ENCODE assay signal across 9 mouse cellular contexts in genomic region chr6:117552006-117552667, GRCm38 (mm10).
DNase-seq lines count a peak whose midpoint lies in the region; ATAC-seq and TF ChIP-seq lines count a peak whose summit lies in the region.
"Had no signal": no experiment of that assay in that cellular context is flagged by ENCODE, and none has a peak within 500 bp of the region (broad histone marks: within the 10 kb centered on the region; RNA-seq: fewer than 3 reads in every experiment).

No protein-coding gene starts in this region.

- H3K27ac ChIP-seq in heart, embryonic 12.5 days (ENCODE audit: poor library complexity, severe bottlenecking): peak overlapping the region; percentile 60
- H3K27ac ChIP-seq in kidney, postnatal 0 days: peak overlapping the region; percentile 39; the same call in 1 of the 2 replicates
- H3K27ac ChIP-seq in neural tube, embryonic 15.5 days (replicated peaks): no peak overlapping the region; the same call in 1 of the 2 replicates

- H3K9me3 ChIP-seq in heart, embryonic 12.5 days (replicated peaks): no peaks in the 10 kb centered on the region
- H3K9me3 ChIP-seq in kidney, postnatal 0 days (replicated peaks; ENCODE audit: low read length): no peaks in the 10 kb centered on the region
- H3K9me3 ChIP-seq in neural tube, embryonic 15.5 days (replicated peaks): no peaks in the 10 kb centered on the region

- no peaks in the 10 kb centered on the region; the same call in 1 of the 2 replicates for H3K27me3 ChIP-seq in heart, embryonic 12.5 days (replicated peaks)
- H3K27me3 ChIP-seq in kidney, postnatal 0 days (ENCODE audit: insufficient read depth, low read length): no peaks in the 10 kb centered on the region
- H3K27me3 ChIP-seq in neural tube, embryonic 15.5 days (replicated peaks): peaks cover 9% of the 10 kb centered on the region; the same call in 1 of the 2 replicates
- H3K27me3 ChIP-seq: megakaryocyte, embryonic 14.5 days had no signal

- H3K36me3 ChIP-seq in heart, embryonic 12.5 days: no peaks in the 10 kb centered on the region
- H3K36me3 ChIP-seq in kidney, postnatal 0 days (ENCODE audit: insufficient read depth, low read length): no peaks in the 10 kb centered on the region
- no peaks in the 10 kb centered on the region for H3K36me3 ChIP-seq in neural tube, embryonic 15.5 days

- H3K9ac ChIP-seq in heart, embryonic 12.5 days: no peak overlapping the region
- no peak overlapping the region for H3K9ac ChIP-seq in kidney, postnatal 0 days (ENCODE audit: low read depth, low read length)
- no peak overlapping the region for H3K9ac ChIP-seq in neural tube, embryonic 15.5 days (replicated peaks)

- peak; percentile 76; the same call in 1 of the 2 replicates for ATAC-seq in heart, embryonic 12.5 days (ENCODE audit: insufficient number of reproducible peaks, low FRiP score)
- ATAC-seq in kidney, postnatal 0 days (replicated peaks; ENCODE audit: low FRiP score, low read depth): peak; percentile 85
- peak; percentile 53; the same call in 1 of the 2 replicates for ATAC-seq in neural tube, embryonic 15.5 days (ENCODE audit: low FRiP score)
- ATAC-seq in inflammation-experienced regulatory T-cells, adult 6 months: no peak

- no peak overlapping the region for H3K4me3 ChIP-seq in heart, embryonic 12.5 days
- no peak overlapping the region for H3K4me3 ChIP-seq in kidney, postnatal 0 days (replicated peaks; ENCODE audit: low read depth, low read length)
- no peak overlapping the region for H3K4me3 ChIP-seq in neural tube, embryonic 15.5 days (replicated peaks)
- H3K4me3 ChIP-seq: megakaryocyte, embryonic 14.5 days had no signal

- peak; percentile 35 for DNase-seq in adrenal gland, postnatal 10 days
- DNase-seq in adrenal gland, postnatal 4 days (ENCODE audit: low spot score in 2 of 2): no peak
- DNase-seq in embryo, embryonic 11.5 days (ENCODE audit: low read depth, low spot score): peak; percentile 24
- DNase-seq in kidney, postnatal 0 days (ENCODE audit: low spot score): peak; percentile 96
- DNase-seq in thymus, postnatal 4 days: no peak

- TF ChIP-seq CTCF in kidney, postnatal 0 days (IDR thresholded peaks at IDR 0.05; ENCODE audit: low read depth): no peak; the same call in 1 of the 2 replicates

- peaks cover 18% of the 10 kb centered on the region for H3K4me1 ChIP-seq in heart, embryonic 12.5 days (replicated peaks)
- H3K4me1 ChIP-seq in kidney, postnatal 0 days (replicated peaks; ENCODE audit: insufficient read depth, low read length): peaks cover 9% of the 10 kb centered on the region; the same call in 1 of the 2 replicates
- peaks cover 8% of the 10 kb centered on the region for H3K4me1 ChIP-seq in neural tube, embryonic 15.5 days
- H3K4me1 ChIP-seq: megakaryocyte, embryonic 14.5 days had no signal

- WGBS in heart, embryonic 12.5 days: 22% methylated on average over 6 of the region's 6 CpGs
- WGBS in kidney, postnatal 0 days: 15% methylated on average over 6 of the region's 6 CpGs
- whole genome bisulfite sequencing in neural tube, embryonic 15.5 days: 9% methylated on average over 6 of the region's 6 CpGs

- no peak overlapping the region for H3K4me2 ChIP-seq in heart, embryonic 12.5 days
- H3K4me2 ChIP-seq in kidney, postnatal 0 days (ENCODE audit: low read length): no peak overlapping the region
- H3K4me2 ChIP-seq in neural tube, embryonic 15.5 days: no peak overlapping the region

Comparison
In these comparisons a context has a peak if more than half of its experiments do, and no peak if none do; other contexts are left out.
1. DNase-seq: peak in adrenal gland, postnatal 10 days (single experiment), embryo, embryonic 11.5 days (single experiment) and kidney, postnatal 0 days (single experiment); none in adrenal gland, postnatal 4 days (0 of 2) and thymus, postnatal 4 days (single experiment).